Mouse (Mus musculus) stomach, postnatal 0 days (tissue): ENCODE results near the gene Mat2b. TPM values are rescaled to one million over a fixed set of nuclear protein-coding genes. Genes with fewer than 3 reads are reported as not detected.

Experiments
- ATAC-seq: fragments of 200-750 bp; cut with Nextera tagmentation; 2 replicates; pipeline ENCODE4 v1.8.0; 2017; ENCODE audit not compliant: low FRiP score, low TSS enrichment
- DNase-seq: peaks from one replicate; pipeline ENCODE4 v3.0.0-alpha.2; 2016; ENCODE audit warnings: low spot score
- H3K27ac ChIP-seq: fragments of 300-500 bp; sonication (generic); replicated peaks from 2 replicates; pipeline ENCODE4 v1.5.1; 2014; ENCODE audit warnings: mild to moderate bottlenecking, control low read depth
- H3K27me3 ChIP-seq: fragments of 300-500 bp; sonication (generic); 2 replicates; pipeline ENCODE4 v1.6.1; 2014; ENCODE audit warnings: low read length; ENCODE audit not compliant: control insufficient read depth, insufficient read depth
- H3K36me3 ChIP-seq: fragments of 300-500 bp; sonication (generic); 2 replicates; pipeline ENCODE4 v1.6.1; 2014; ENCODE audit warnings: low read length, mixed read lengths; ENCODE audit not compliant: control insufficient read depth, insufficient read depth
- H3K4me1 ChIP-seq: fragments of 300-500 bp; sonication (generic); replicated peaks from 2 replicates; pipeline ENCODE4 v1.6.1; 2014; ENCODE audit warnings: antibody characterized with exemption; ENCODE audit not compliant: control insufficient read depth, insufficient read depth
- H3K4me2 ChIP-seq: fragments of 300-500 bp; sonication (generic); replicated peaks from 2 replicates; pipeline ENCODE4 v1.6.1; 2014; ENCODE audit warnings: low read depth, mild to moderate bottlenecking, control low read depth, moderate library complexity
- H3K4me3 ChIP-seq: fragments of 300-500 bp; sonication (generic); 2 replicates; pipeline ENCODE4 v1.5.1; 2014; ENCODE audit warnings: low read depth, low read length, control low read depth
- H3K9ac ChIP-seq: fragments of 300-500 bp; sonication (generic); 2 replicates; pipeline ENCODE4 v1.6.1; 2014; ENCODE audit warnings: mild to moderate bottlenecking, low read length, control low read depth, mixed read lengths
- H3K9me3 ChIP-seq: fragments of 300-500 bp; sonication (generic); 2 replicates; pipeline ENCODE4 v1.6.1; 2016; ENCODE audit warnings: low read length; ENCODE audit not compliant: control insufficient read depth
- CTCF ChIP-seq: IDR thresholded peaks from 2 replicates; pipeline ENCODE4 v1.5.1; 2016; ENCODE audit warnings: antibody characterized with exemption, low read depth, mild to moderate bottlenecking, moderate library complexity
- EP300 ChIP-seq: optimal IDR thresholded peaks from 2 replicates; pipeline ENCODE3; 2016; ENCODE audit warnings: antibody characterized with exemption
- WGBS: fragments of 180-500 bp; shearing (Covaris S2); extraction: QIAGEN DNeasy Blood & Tissue Kit; methylation state at CpG from one replicate; pipeline ENCODE4 v1.1.7; 2014; 5-methylcytosine and 5-hydroxymethylcytosine counted together
- polyA plus RNA-seq: library from polyadenylated mRNA; unstranded; fragments of >200 nt; fragmentation: Nextera tagmentation; extraction: Ambion mirVana; gene quantifications from 2 replicates; pipeline ENCODE4 v1.2.1, GENCODE M21; 2015

Gene Mat2b
- polyA plus RNA-seq, 1 experiment from 2014 or later, result 87.4 TPM

DNA sequence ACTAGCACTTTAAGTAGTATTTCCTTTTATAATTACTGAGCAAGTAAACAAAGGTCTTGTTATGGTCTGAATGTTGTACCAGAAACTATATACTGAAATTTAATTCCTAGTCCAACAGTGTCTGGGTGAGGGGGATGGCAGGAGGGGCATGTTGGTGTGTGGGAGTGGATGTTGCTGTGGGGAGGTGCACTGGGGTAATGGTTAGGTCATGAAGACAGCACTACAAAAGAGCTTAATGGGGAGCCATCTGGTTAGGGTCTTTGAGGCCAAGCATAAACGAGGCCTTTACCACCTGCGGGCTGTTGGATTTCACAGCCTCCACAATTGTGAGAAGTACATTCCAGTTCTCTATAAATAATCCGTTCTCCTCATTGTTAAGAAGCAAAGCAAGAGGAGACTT is 11.7 kb downstream of the Mat2b start:
- DNase-seq (no peak), ATAC-seq (no peak)
- Histone ChIP-seq H3K4me2 (no peak overlapping the region), H3K4me3 (no peak overlapping the region), H3K9me3 (no peaks in the 10 kb centered on the region), H3K27me3 (no peaks in the 10 kb centered on the region), H3K27ac (no peak overlapping the region), H3K36me3 (peaks cover 23% of the 10 kb centered on the region), H3K4me1 (no peaks in the 10 kb centered on the region), H3K9ac (no peak overlapping the region)
- 85% methylated on average over 3 of the region's 3 CpGs for WGBS
- TF ChIP-seq EP300 (no peak), CTCF (no peak)

DNA sequence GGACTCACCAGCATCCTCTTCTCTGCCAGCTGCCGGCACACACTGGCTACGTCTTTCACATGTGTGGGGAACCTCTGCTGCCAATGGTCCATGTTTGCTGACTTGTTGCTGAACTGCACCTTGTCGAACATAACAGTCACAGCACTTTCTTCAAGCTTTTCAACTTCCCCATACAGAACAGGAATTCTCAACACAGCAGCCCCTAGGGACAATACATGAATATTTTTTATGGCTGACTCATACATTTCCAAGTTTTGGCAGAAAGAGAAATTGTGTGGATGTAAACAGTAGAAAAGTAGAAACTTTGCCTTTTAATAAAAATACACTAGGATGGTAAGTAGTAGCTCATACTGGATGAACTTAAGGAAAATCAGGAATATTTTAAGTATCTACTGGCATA is 12.5 kb downstream of the Mat2b start:
- H3K27ac ChIP-seq, result no peak overlapping the region
- WGBS, result 80% methylated on average over 3 of the region's 3 CpGs
- H3K4me1 ChIP-seq, result no peaks in the 10 kb centered on the region
- H3K27me3 ChIP-seq, result no peaks in the 10 kb centered on the region
- DNase-seq (no peak), ATAC-seq (no peak)
- peaks cover 26% of the 10 kb centered on the region for H3K36me3 ChIP-seq
- H3K4me2 ChIP-seq, result no peak overlapping the region
- TF ChIP-seq CTCF, result no peak
- H3K4me3 ChIP-seq, result no peak overlapping the region
- no peak overlapping the region for H3K9ac ChIP-seq
- H3K9me3 ChIP-seq, result no peaks in the 10 kb centered on the region

DNA sequence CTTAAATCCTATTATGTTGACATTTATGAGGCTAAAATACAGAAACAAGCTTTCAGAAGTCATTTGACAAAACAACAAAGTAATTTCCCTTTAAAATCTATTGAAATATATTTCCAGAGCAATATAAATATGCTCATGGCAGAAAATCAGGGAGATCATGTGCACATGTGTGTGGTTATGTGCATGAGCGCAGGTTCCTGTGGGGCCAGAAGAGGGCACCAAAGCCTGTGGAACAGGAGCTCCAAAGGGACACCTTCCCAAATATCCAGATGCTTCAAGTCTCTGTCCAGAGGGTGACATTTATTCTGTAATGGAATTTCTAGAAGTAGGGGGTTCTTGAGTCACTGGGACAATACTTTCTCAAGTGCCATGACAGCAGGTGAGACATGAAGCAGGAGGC is 17.8 kb downstream of the Mat2b start:
- Histone ChIP-seq H3K36me3 (peaks cover 19% of the 10 kb centered on the region), H3K9me3 (no peaks in the 10 kb centered on the region), H3K4me1 (no peaks in the 10 kb centered on the region), H3K4me3 (no peak overlapping the region), H3K9ac (no peak overlapping the region), H3K4me2 (no peak overlapping the region), H3K27ac (no peak overlapping the region), H3K27me3 (no peaks in the 10 kb centered on the region)
- TF ChIP-seq EP300, result no peak
- TF ChIP-seq CTCF, result peak; percentile 55
- ATAC-seq (peak; percentile 53; the same call in 1 of the 2 replicates), DNase-seq (no peak)
- 98% methylated on average over 1 of the region's 1 CpGs for WGBS

DNA sequence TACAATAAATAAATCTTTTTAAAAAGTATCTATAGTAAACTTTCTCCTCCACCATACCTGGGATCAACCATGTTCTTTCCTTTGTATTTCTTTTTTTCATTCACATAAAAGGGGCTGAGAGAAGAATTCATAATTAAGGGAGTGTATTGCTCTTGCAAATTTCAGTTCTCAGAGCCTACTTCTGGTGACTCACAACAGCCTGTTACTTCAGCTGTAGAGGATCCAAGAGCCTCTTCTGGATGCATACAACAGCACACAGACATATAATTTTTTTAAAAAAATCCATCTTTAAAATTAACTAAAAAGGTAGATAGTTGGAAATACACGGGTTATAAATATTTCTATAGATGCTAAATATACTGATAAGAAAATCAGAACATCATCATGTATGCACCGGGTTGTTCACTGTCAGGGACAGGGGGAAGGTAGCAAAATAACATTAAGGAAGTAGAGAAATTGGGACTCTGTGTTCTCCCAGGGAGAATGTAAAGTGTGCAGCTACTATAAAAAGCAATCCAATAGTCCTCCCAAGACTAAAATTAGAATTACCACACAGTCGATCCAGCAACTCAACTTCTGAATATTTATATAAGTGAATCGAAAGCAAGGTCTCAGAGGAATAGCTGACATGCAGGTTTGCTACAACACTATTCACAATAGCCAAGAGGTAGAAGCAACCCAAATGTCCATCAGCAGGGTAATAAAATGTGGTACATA is 19.8 kb downstream of the Mat2b start:
- H3K4me2 ChIP-seq, result no peak overlapping the region
- DNase-seq, result no peak
- H3K36me3 ChIP-seq, result peaks cover 12% of the 10 kb centered on the region; the same call in 1 of the 2 replicates
- 78% methylated on average over 4 of the region's 4 CpGs for WGBS
- ATAC-seq, result no peak
- H3K9me3 ChIP-seq, result no peaks in the 10 kb centered on the region
- no peak overlapping the region for H3K27ac ChIP-seq
- H3K4me3 ChIP-seq, result no peak overlapping the region
- no peak for TF ChIP-seq EP300
- TF ChIP-seq CTCF, result no peak
- H3K4me1 ChIP-seq, result no peaks in the 10 kb centered on the region
- H3K27me3 ChIP-seq, result no peaks in the 10 kb centered on the region
- H3K9ac ChIP-seq, result no peak overlapping the region

DNA sequence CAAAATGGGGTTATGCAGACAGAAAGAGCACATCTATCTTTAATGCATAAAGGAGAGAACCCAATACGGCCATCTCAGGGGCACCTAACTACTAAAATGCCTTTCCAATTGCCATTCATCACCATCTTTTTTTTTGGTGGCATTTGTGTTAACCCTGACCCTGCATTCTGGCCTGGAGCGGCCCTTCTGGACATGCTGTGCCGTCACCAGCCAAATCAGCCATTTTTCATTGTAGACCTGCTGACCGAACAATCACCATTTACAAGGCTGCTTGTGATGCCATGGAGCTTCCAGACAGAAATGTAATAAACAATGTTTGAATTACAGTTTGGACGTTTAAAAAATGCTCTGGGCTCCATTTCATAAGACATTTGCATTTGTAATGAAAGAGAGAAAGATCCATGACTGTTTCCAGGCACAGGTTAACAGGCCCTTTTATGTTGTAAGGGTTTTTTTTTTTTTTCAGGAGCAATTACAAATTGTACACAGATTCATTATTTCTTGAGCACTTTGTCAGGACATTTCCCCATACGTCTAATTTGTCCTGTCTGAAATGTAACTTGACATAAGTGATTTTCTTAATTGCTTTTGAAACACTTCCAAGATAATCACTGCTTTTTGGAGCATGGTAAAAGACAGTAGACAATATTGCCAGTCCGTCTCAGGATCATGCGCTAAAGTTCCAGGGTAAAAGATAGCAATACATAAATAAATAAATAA is 45.1 kb downstream of the Mat2b start:
- WGBS, result 68% methylated on average over 8 of the region's 8 CpGs
- Histone ChIP-seq H3K4me2 (no peak overlapping the region), H3K9ac (no peak overlapping the region), H3K4me1 (no peaks in the 10 kb centered on the region), H3K9me3 (no peaks in the 10 kb centered on the region), H3K36me3 (no peaks in the 10 kb centered on the region), H3K27me3 (no peaks in the 10 kb centered on the region), H3K27ac (no peak overlapping the region), H3K4me3 (no peak overlapping the region)
- ATAC-seq (no peak), DNase-seq (no peak)
- no peak for TF ChIP-seq CTCF
- TF ChIP-seq EP300, result no peak

DNA sequence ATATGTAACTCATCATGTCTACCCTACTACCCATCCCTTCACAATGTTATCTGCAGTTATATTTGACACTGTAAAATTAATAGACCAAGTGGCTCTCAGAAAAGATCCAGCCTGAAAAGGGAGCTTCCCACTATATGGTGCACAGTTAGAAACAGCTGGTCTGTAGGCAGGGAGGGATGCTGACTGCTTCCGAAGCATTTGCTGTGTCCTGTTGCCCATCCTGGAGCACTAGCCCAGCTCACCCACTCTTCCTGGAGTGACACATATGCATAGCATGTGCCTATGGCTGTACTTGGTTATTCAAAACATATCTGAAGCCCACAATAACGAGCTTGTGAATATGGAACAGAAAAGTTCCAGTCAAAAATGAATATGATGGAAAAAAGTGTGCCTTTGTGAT is 47.8 kb downstream of the Mat2b start:
- TF ChIP-seq CTCF (no peak), EP300 (no peak)
- H3K9me3 ChIP-seq, result no peaks in the 10 kb centered on the region
- no peak overlapping the region for H3K4me3 ChIP-seq
- no peak overlapping the region for H3K27ac ChIP-seq
- H3K27me3 ChIP-seq, result no peaks in the 10 kb centered on the region
- DNase-seq, result no peak
- no peaks in the 10 kb centered on the region for H3K36me3 ChIP-seq
- no peak overlapping the region for H3K4me2 ChIP-seq
- no peak overlapping the region for H3K9ac ChIP-seq
- no peaks in the 10 kb centered on the region for H3K4me1 ChIP-seq
- ATAC-seq, result no peak
- 70% methylated on average over 2 of the region's 2 CpGs for WGBS

Other genes with a start within 250 kb of the Mat2b start
- 7.9 and 11.5 TPM in 2 replicates for gene Hmmr, start 38.2 kb upstream of the Mat2b start, polyA plus RNA-seq
- gene Nudcd2, start 38.5 kb upstream of the Mat2b start, polyA plus RNA-seq, result 79.8 and 83.1 TPM in 2 replicates
- 32.1 and 33.5 TPM in 2 replicates for gene Ccng1, start 60.1 kb upstream of the Mat2b start, polyA plus RNA-seq